Mouse (Mus musculus) cerebellum, postnatal 36 days (tissue): ENCODE results near the gene Slc38a9.
"Not testable (repeated sequence)": the region's sequence is repeated elsewhere in the genome, so short reads cannot be mapped to it uniquely, and the experiment has no call there.

ENCODE experiments used
- DNase-seq, 2 experiments: peaks; one replicate each; pipeline ENCODE4 v3.0.0; 2021 to 2022; ENCODE audit warnings: mixed read lengths in 2 of 2

Gene Slc38a9

GRCm38 (mm10) chr13:112686155-112686554, 25.6 kb downstream of the Slc38a9 start:
- DNase-seq, result no peak

- no peak for DNase-seq
Observed at GRCm38 (mm10) chr13:112692870-112693553, 32.5 kb downstream of the Slc38a9 start.

GRCm38 (mm10) chr13:112695526-112696240, 35.1 kb downstream of the Slc38a9 start:
- DNase-seq, result no peak

- DNase-seq, result no peak
Observed at GRCm38 (mm10) chr13:112701256-112701655, 40.7 kb downstream of the Slc38a9 start.

GRCm38 (mm10) chr13:112706351-112706750, 45.8 kb downstream of the Slc38a9 start:
- no peak for DNase-seq

GRCm38 (mm10) chr13:112720078-112720736, 59.7 kb downstream of the Slc38a9 start:
- no peak for DNase-seq

GRCm38 (mm10) chr13:112721946-112722729, 61.6 kb downstream of the Slc38a9 start:
- no peak for DNase-seq

- not testable (repeated sequence) for DNase-seq
Observed at GRCm38 (mm10) chr13:112724260-112724659, 63.7 kb downstream of the Slc38a9 start.

- no peak for DNase-seq
Observed at GRCm38 (mm10) chr13:112726002-112726401, 65.5 kb downstream of the Slc38a9 start.

GRCm38 (mm10) chr13:112733311-112733710, 72.8 kb downstream of the Slc38a9 start:
- DNase-seq, result no peak

GRCm38 (mm10) chr13:112734906-112735713, 74.6 kb downstream of the Slc38a9 start:
- no peak for DNase-seq

GRCm38 (mm10) chr13:112736407-112736806, 75.9 kb downstream of the Slc38a9 start:
- no peak for DNase-seq

- no peak for DNase-seq
Observed at GRCm38 (mm10) chr13:112737110-112737509, 76.6 kb downstream of the Slc38a9 start.

- no peak for DNase-seq
Observed at GRCm38 (mm10) chr13:112738005-112738404, 77.5 kb downstream of the Slc38a9 start.

- no peak for DNase-seq
Observed at GRCm38 (mm10) chr13:112740073-112740472, 79.5 kb downstream of the Slc38a9 start.

- DNase-seq, result no peak
Observed at GRCm38 (mm10) chr13:112742076-112742830, 81.7 kb downstream of the Slc38a9 start.

GRCm38 (mm10) chr13:112743647-112744046, 83.1 kb downstream of the Slc38a9 start:
- no peak for DNase-seq

- no peak for DNase-seq
Observed at GRCm38 (mm10) chr13:112744061-112744849, 83.7 kb downstream of the Slc38a9 start.

GRCm38 (mm10) chr13:112745936-112746694, 85.6 kb downstream of the Slc38a9 start:
- DNase-seq, result no peak

GRCm38 (mm10) chr13:112746695-112747055, 86.1 kb downstream of the Slc38a9 start:
- no peak for DNase-seq
